In the genomic region with DNA sequence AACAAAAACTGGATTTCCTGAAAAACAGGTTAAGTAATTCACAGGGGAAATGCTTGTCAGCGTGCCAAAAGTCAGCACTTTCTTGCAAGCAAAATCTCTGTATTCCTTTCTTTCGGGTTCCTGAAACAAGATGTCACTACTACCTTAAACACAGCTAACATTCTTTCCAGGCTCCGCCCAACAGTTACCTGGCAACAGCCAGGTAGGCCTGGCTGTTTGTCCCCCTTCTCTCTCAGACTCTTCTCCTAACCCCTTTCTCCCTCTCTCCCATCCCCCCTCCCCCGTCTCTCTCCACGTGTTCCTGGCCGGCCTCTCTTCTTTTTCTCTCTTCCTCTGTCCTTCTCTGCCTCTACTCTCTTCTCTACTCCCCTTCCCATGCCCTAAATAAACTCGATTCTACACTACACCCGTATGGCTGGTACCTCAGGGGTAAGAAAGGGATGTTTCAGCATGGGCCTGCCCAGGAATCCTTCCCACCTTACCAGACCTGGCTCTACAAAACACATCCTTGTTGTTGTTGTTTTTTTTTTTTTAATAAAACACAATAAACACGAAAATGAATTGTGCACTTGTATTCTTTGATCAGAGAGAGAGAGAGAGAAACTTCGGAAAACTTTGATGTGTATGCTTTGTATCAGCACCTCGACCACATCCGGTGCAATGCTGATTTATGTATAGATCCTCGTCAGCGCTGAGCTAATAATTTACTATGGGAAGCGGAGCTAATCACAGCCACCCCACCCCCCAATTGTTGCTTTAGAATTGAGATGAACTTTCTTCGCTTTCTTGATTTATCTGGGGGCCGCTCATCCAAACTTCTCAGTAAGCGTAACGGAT, we compare ENCODE assay signal across 8 mouse cellular contexts. TPM values are rescaled to one million over a fixed set of nuclear protein-coding genes. Genes with fewer than 3 reads are reported as not detected.
DNase-seq lines count a peak whose midpoint lies in the region; ATAC-seq and TF ChIP-seq lines count a peak whose summit lies in the region.

No protein-coding gene starts in this region.

- TF ChIP-seq CTCF in intestine, postnatal 0 days (IDR thresholded peaks at IDR 0.05; ENCODE audit: low read depth), result no peak
- TF ChIP-seq CTCF in lung, adult 2 months (IDR thresholded peaks at IDR 0.05; ENCODE audit: insufficient read depth, low read length), result no peak

- WGBS in intestine, postnatal 0 days, result 5% methylated on average over 19 of the region's 19 CpGs
- 9% methylated on average over 19 of the region's 19 CpGs for WGBS in lung, adult 2 months
- 6% methylated on average over 19 of the region's 19 CpGs for WGBS in neural tube, embryonic 15.5 days

- no peaks in the 10 kb centered on the region for H3K36me3 ChIP-seq in intestine, postnatal 0 days (ENCODE audit: control insufficient read depth, insufficient read depth)
- H3K36me3 ChIP-seq in neural tube, embryonic 15.5 days, result no peaks in the 10 kb centered on the region

- peak overlapping the region; percentile 64 for H3K4me2 ChIP-seq in intestine, postnatal 0 days (replicated peaks; ENCODE audit: low read depth)
- peak overlapping the region; percentile 72 for H3K4me2 ChIP-seq in neural tube, embryonic 15.5 days

- DNase-seq in adrenal gland, adult (ENCODE audit: inconsistent age in 2 of 2, low spot score in 1 of 2), result peak; percentile 19 to 76
- DNase-seq in adrenal gland, adult 18-20 months (ENCODE audit: low spot score in 2 of 2), result no peak
- peak; percentile 38 to 52 for DNase-seq in cerebellum, postnatal 14 days
- peak; percentile 69 to 71 for DNase-seq in heart, adult 18-20 months
- DNase-seq in lung, adult 2 months, result peak; percentile 50

- peak overlapping the region; percentile 83 for H3K4me3 ChIP-seq in intestine, postnatal 0 days (ENCODE audit: low read depth, low read length)
- H3K4me3 ChIP-seq in lung, adult 2 months (replicated peaks; ENCODE audit: extremely low read depth, low read depth, low read length), result peak overlapping the region; percentile 80
- peak overlapping the region; percentile 98 for H3K4me3 ChIP-seq in neural tube, embryonic 15.5 days (replicated peaks)

- H3K9ac ChIP-seq in intestine, postnatal 0 days (ENCODE audit: low read depth, low read length), result peak overlapping the region; percentile 98
- peak overlapping the region; percentile 52 for H3K9ac ChIP-seq in neural tube, embryonic 15.5 days (replicated peaks)

- no peak for TF ChIP-seq POLR2A in lung, adult 2 months (IDR thresholded peaks at IDR 0.05; ENCODE audit: borderline replicate concordance, extremely low read depth, low read depth, low read length)

- H3K9me3 ChIP-seq in intestine, postnatal 0 days (ENCODE audit: control insufficient read depth), result no peaks in the 10 kb centered on the region
- no peaks in the 10 kb centered on the region for H3K9me3 ChIP-seq in neural tube, embryonic 15.5 days (replicated peaks)

- no peaks in the 10 kb centered on the region for H3K27me3 ChIP-seq in intestine, postnatal 0 days (replicated peaks; ENCODE audit: control insufficient read depth, insufficient read depth, low read length)
- no peaks in the 10 kb centered on the region for H3K27me3 ChIP-seq in neural tube, embryonic 15.5 days (replicated peaks)

- peak; percentile 50; the same call in 1 of the 2 replicates for ATAC-seq in intestine, postnatal 0 days
- peak; percentile 30; the same call in 1 of the 2 replicates for ATAC-seq in neural tube, embryonic 15.5 days (ENCODE audit: low FRiP score)
- no peak for ATAC-seq in granulocyte monocyte progenitor cell, adult 5-6 weeks (replicated peaks; ENCODE audit: poor library complexity, severe bottlenecking)

- H3K27ac ChIP-seq in intestine, postnatal 0 days (ENCODE audit: low read depth, low read length), result peak overlapping the region; percentile 99
- H3K27ac ChIP-seq in neural tube, embryonic 15.5 days (replicated peaks), result peak overlapping the region; percentile 96

- no peaks in the 10 kb centered on the region for H3K4me1 ChIP-seq in intestine, postnatal 0 days (replicated peaks; ENCODE audit: control insufficient read depth, insufficient read depth, low read length)
- H3K4me1 ChIP-seq in lung, adult 2 months (ENCODE audit: control insufficient read depth, insufficient read depth, low read length), result peaks cover 9% of the 10 kb centered on the region; the same call in 1 of the 2 replicates
- peaks cover 29% of the 10 kb centered on the region for H3K4me1 ChIP-seq in neural tube, embryonic 15.5 days

RNA-seq across cellular contexts. Expression of a gene that starts 0.9 kb away (rescaled TPM):
- 10 to 100 TPM; 97.4 TPM for total RNA-seq in adrenal gland, adult 18-20 months (2021)
- 10 to 100 TPM; 71.9 to 80.4 TPM for total RNA-seq in heart, adult 18-20 months (2021)
- 19.2 and 22.3 TPM in 2 replicates for polyA plus RNA-seq in intestine, postnatal 0 days (2015; fragmentation: Nextera tagmentation; extraction: Ambion mirVana)
- polyA plus RNA-seq in lung, adult 2 months (2012; rRNA removed), result 23.6 and 28.9 TPM in 2 replicates
- 36.5 and 36.6 TPM in 2 replicates for polyA plus RNA-seq in neural tube, embryonic 15.5 days (2015; fragmentation: Nextera tagmentation; extraction: Ambion mirVana)
- 39.1 and 55.1 TPM in 2 replicates for total RNA-seq in granulocyte monocyte progenitor cell, adult 5-6 weeks (2014; fragmentation: Nextera tagmentation)
- total RNA-seq in granulocyte monocyte progenitor cell, adult 5-6 weeks (2017), result 60.6 and 71.7 TPM in 2 replicates

Comparison
In these comparisons a context has a peak if more than half of its experiments do, and no peak if none do; other contexts are left out.
1. DNase-seq: peak in adrenal gland, adult (2 of 2), cerebellum, postnatal 14 days (2 of 2), heart, adult 18-20 months (2 of 2) and lung, adult 2 months (single experiment); none in adrenal gland, adult 18-20 months (0 of 2).
2. Peak in every context shown above with its lines, with median percentiles within 50 percentile points of each other: H3K4me3 ChIP-seq.